Mouse (Mus musculus): ENCODE data around the gene Zmiz2. TPM values are rescaled to one million over a fixed set of nuclear protein-coding genes. Genes with fewer than 3 reads are reported as not detected.
"Not testable (repeated sequence)": the region's sequence is repeated elsewhere in the genome, so short reads cannot be mapped to it uniquely, and the experiment has no call there.

Zmiz2 gene
- polyA plus RNA-seq, 1 experiment from 2014 or later = 9.9 TPM

- Histone ChIP-seq H3K9me3 (replicated peaks; ENCODE audit: low read length) (no peaks in the 10 kb centered on the region), H3K4me1 (replicated peaks; ENCODE audit: insufficient read depth, low read length) (peaks cover 11% of the 10 kb centered on the region), H3K4me2 (ENCODE audit: low read length) (peak overlapping the region; percentile 93), H3K27me3 (ENCODE audit: insufficient read depth, low read length) (no peaks in the 10 kb centered on the region), H3K27ac (no peak overlapping the region), H3K36me3 (ENCODE audit: insufficient read depth, low read length) (peaks cover 30% of the 10 kb centered on the region), H3K9ac (ENCODE audit: low read depth, low read length) (peak overlapping the region; percentile 98), H3K4me3 (replicated peaks; ENCODE audit: low read depth, low read length) (peak overlapping the region; percentile 91)
- TF ChIP-seq CTCF (IDR thresholded peaks at IDR 0.05; ENCODE audit: low read depth) = no peak
- ATAC-seq (replicated peaks; ENCODE audit: low FRiP score, low read depth) (no peak), DNase-seq (ENCODE audit: low spot score) (no peak)
These were observed 28.6 kb downstream of the Zmiz2 start for GRCm38 (mm10) chr11:6417490-6417889.

GRCm38 (mm10) chr11:6418751-6419150 lies 29.9 kb downstream of the Zmiz2 start:
- 80% methylated on average over 5 of the region's 5 CpGs for WGBS
- DNase-seq (ENCODE audit: low spot score) (no peak), ATAC-seq (replicated peaks; ENCODE audit: low FRiP score, low read depth) (no peak)
- no peaks in the 10 kb centered on the region for H3K9me3 ChIP-seq (replicated peaks; ENCODE audit: low read length)
- no peak overlapping the region for H3K27ac ChIP-seq
- no peak overlapping the region for H3K9ac ChIP-seq (ENCODE audit: low read depth, low read length)
- 0 out of 2 replicates have a peak overlapping the region, but pooled peaks have one; percentile 13 for H3K4me2 ChIP-seq (ENCODE audit: low read length)
- H3K36me3 ChIP-seq (ENCODE audit: insufficient read depth, low read length) = peaks cover 38% of the 10 kb centered on the region
- TF ChIP-seq CTCF (IDR thresholded peaks at IDR 0.05; ENCODE audit: low read depth) = no peak
- H3K27me3 ChIP-seq (ENCODE audit: insufficient read depth, low read length) = no peaks in the 10 kb centered on the region
- no peak overlapping the region for H3K4me3 ChIP-seq (replicated peaks; ENCODE audit: low read depth, low read length)
- H3K4me1 ChIP-seq (replicated peaks; ENCODE audit: insufficient read depth, low read length) = peaks cover 11% of the 10 kb centered on the region

- H3K27ac ChIP-seq; H3K9ac ChIP-seq (ENCODE audit: low read depth, low read length); ATAC-seq (replicated peaks; ENCODE audit: low FRiP score, low read depth); H3K4me2 ChIP-seq (ENCODE audit: low read length); DNase-seq (ENCODE audit: low spot score); H3K27me3 ChIP-seq (ENCODE audit: insufficient read depth, low read length); H3K4me3 ChIP-seq (replicated peaks; ENCODE audit: low read depth, low read length); H3K9me3 ChIP-seq (replicated peaks; ENCODE audit: low read length): not testable (repeated sequence)
- peaks cover 38% of the 10 kb centered on the region for H3K36me3 ChIP-seq (ENCODE audit: insufficient read depth, low read length)
- 66% methylated on average over 4 of the region's 4 CpGs for WGBS
- H3K4me1 ChIP-seq (replicated peaks; ENCODE audit: insufficient read depth, low read length) = peaks cover 11% of the 10 kb centered on the region
These were observed 30.3 kb downstream of the Zmiz2 start for GRCm38 (mm10) chr11:6419156-6419555.

GRCm38 (mm10) chr11:6420283-6420703 lies 31.4 kb downstream of the Zmiz2 start:
- H3K4me1 ChIP-seq (replicated peaks; ENCODE audit: insufficient read depth, low read length) = peaks cover 11% of the 10 kb centered on the region
- H3K27ac ChIP-seq = no peak overlapping the region
- WGBS = 22% methylated on average over 1 of the region's 1 CpGs
- no peaks in the 10 kb centered on the region for H3K9me3 ChIP-seq (replicated peaks; ENCODE audit: low read length)
- peaks cover 45% of the 10 kb centered on the region for H3K36me3 ChIP-seq (ENCODE audit: insufficient read depth, low read length)
- TF ChIP-seq CTCF (IDR thresholded peaks at IDR 0.05; ENCODE audit: low read depth) = no peak
- no peak for ATAC-seq (replicated peaks; ENCODE audit: low FRiP score, low read depth)
- H3K27me3 ChIP-seq (ENCODE audit: insufficient read depth, low read length) = no peaks in the 10 kb centered on the region
- H3K4me2 ChIP-seq (ENCODE audit: low read length) = no peak overlapping the region
- H3K9ac ChIP-seq (ENCODE audit: low read depth, low read length) = no peak overlapping the region
- no peak overlapping the region for H3K4me3 ChIP-seq (replicated peaks; ENCODE audit: low read depth, low read length)
- DNase-seq (ENCODE audit: low spot score) = no peak

- Histone ChIP-seq H3K9me3 (replicated peaks; ENCODE audit: low read length) (no peaks in the 10 kb centered on the region), H3K4me3 (replicated peaks; ENCODE audit: low read depth, low read length) (no peak overlapping the region), H3K27me3 (ENCODE audit: insufficient read depth, low read length) (no peaks in the 10 kb centered on the region), H3K36me3 (ENCODE audit: insufficient read depth, low read length) (peaks cover 48% of the 10 kb centered on the region), H3K4me1 (replicated peaks; ENCODE audit: insufficient read depth, low read length) (peaks cover 11% of the 10 kb centered on the region), H3K27ac (peak overlapping the region; percentile 50; the same call in 1 of the 2 replicates), H3K9ac (ENCODE audit: low read depth, low read length) (no peak overlapping the region), H3K4me2 (ENCODE audit: low read length) (no peak overlapping the region)
- DNase-seq (ENCODE audit: low spot score) = no peak
- no peak for ATAC-seq (replicated peaks; ENCODE audit: low FRiP score, low read depth)
- WGBS = 80% methylated on average over 2 of the region's 2 CpGs
- no peak for TF ChIP-seq CTCF (IDR thresholded peaks at IDR 0.05; ENCODE audit: low read depth)
These were observed 32.0 kb downstream of the Zmiz2 start for GRCm38 (mm10) chr11:6420722-6421350.

- H3K27ac ChIP-seq = no peak overlapping the region
- ATAC-seq (replicated peaks; ENCODE audit: low FRiP score, low read depth) (no peak), DNase-seq (ENCODE audit: low spot score) (no peak)
- no peak overlapping the region for H3K9ac ChIP-seq (ENCODE audit: low read depth, low read length)
- H3K9me3 ChIP-seq (replicated peaks; ENCODE audit: low read length) = no peaks in the 10 kb centered on the region
- H3K4me1 ChIP-seq (replicated peaks; ENCODE audit: insufficient read depth, low read length) = no peaks in the 10 kb centered on the region
- no peak overlapping the region for H3K4me3 ChIP-seq (replicated peaks; ENCODE audit: low read depth, low read length)
- no peak overlapping the region for H3K4me2 ChIP-seq (ENCODE audit: low read length)
- peaks cover 50% of the 10 kb centered on the region for H3K36me3 ChIP-seq (ENCODE audit: insufficient read depth, low read length)
- WGBS = 91% methylated on average over 7 of the region's 7 CpGs
- TF ChIP-seq CTCF (IDR thresholded peaks at IDR 0.05; ENCODE audit: low read depth) = no peak
- no peaks in the 10 kb centered on the region for H3K27me3 ChIP-seq (ENCODE audit: insufficient read depth, low read length)
These were observed 41.3 kb downstream of the Zmiz2 start for GRCm38 (mm10) chr11:6430186-6430585.

- Histone ChIP-seq H3K4me1 (replicated peaks; ENCODE audit: insufficient read depth, low read length) (no peaks in the 10 kb centered on the region), H3K4me2 (ENCODE audit: low read length) (no peak overlapping the region), H3K4me3 (replicated peaks; ENCODE audit: low read depth, low read length) (no peak overlapping the region), H3K9me3 (replicated peaks; ENCODE audit: low read length) (no peaks in the 10 kb centered on the region), H3K36me3 (ENCODE audit: insufficient read depth, low read length) (peaks cover 25% of the 10 kb centered on the region), H3K27me3 (ENCODE audit: insufficient read depth, low read length) (no peaks in the 10 kb centered on the region), H3K27ac (no peak overlapping the region), H3K9ac (ENCODE audit: low read depth, low read length) (no peak overlapping the region)
- DNase-seq (ENCODE audit: low spot score) (peak; percentile 53), ATAC-seq (replicated peaks; ENCODE audit: low FRiP score, low read depth) (0 out of 2 replicates have a peak, but pooled peaks have one; percentile 40)
- 78% methylated on average over 8 of the region's 8 CpGs for WGBS
- peak; percentile 74 for TF ChIP-seq CTCF (IDR thresholded peaks at IDR 0.05; ENCODE audit: low read depth)
These were observed 47.6 kb downstream of the Zmiz2 start for GRCm38 (mm10) chr11:6436442-6436841.

All from kidney, postnatal 0 days (tissue).